Mouse (Mus musculus) retina, embryonic 14.5 days (tissue): ENCODE measurements at regions not wholly inside any gene's neighbourhood (a gene's known extent, or its start where the extent isn't known, plus 50 kb on each side); places are given as distances from the start of the nearest gene placed in this dataset.

Source experiments
- DNase-seq: peaks from one replicate; pipeline ENCODE4 v3.0.0-alpha.2; 2015; ENCODE audit warnings: low spot score

DNA sequence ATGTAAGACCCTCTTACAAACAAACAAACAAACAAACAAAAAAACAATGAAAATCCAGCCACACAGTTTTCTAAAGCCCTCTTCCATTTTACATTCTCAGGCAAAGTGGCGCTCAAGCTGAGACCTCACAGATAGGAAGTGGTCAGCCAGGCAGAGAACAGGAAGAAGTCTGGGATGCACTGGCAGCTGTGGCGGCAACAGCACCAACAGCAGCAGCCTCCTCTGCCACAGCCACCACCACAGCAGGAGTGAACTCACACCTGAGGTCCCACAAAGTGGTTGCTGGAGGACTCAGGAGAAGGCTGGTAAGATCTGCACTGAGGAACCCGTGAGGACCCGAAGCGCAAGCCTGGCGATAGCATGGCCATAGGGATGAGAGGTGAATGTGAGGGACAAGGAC is 156.3 kb downstream of the Grm4 start:
- DNase-seq, result no peak

DNA sequence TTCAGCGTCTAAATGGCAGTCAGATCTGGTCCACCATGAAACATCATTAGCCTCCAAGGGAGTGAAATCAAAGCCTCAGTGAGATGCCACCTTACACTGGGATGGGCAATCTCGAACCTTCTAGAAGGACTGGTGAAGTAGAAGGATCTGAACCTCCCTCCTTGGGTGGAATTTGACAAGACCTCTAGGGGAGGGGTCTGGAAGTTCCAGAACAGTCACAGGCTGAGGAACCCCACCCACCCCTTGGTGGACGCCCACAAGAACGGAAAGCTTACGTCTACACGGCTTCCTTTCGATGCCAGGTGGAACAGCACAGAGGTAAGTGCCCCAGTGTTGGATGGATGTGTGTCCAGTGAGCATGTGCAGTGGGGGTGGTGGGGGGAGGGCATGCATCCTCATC is 156.9 kb downstream of the Grm4 start:
- no peak for DNase-seq

DNA sequence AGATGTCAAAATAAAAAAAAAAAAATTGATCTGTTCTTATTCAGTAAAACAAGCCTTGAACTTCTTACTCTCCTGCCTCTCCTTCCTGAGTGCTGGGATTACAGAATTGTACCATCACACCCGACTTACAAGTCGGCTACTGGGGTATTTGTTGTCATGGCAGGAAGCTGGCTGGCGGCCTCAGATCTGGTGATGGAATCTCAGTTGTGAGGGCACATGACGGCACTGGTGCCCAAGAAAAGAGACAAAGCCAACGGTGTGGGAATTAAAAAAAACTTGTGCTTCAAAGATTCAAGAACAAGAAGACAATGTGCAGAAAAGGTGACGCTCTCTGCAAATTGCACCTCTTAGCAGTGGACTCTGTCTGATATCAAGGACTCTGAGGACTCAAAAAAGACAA is 157.3 kb downstream of the Grm4 start:
- DNase-seq, result no peak

DNA sequence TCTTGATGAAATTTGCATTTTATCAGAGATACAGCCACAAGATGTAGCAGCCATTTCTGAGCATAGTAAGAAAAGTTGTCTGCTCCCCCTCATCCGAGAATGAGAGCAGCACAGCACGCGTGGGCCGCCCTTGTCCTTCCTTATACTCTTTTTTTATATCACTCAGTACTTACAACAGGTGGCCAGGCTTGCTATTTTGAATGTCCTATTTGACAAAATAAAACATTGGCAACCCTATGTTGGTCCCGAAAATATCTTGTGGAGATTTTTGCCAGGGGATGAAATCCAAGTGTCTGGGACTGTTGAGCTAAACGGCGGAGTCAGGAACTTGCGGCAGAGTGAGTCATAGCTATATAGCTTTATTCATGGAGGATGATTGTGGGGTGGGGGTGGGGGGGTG is 158.0 kb upstream of the Lemd2 start:
- DNase-seq, result no peak

DNA sequence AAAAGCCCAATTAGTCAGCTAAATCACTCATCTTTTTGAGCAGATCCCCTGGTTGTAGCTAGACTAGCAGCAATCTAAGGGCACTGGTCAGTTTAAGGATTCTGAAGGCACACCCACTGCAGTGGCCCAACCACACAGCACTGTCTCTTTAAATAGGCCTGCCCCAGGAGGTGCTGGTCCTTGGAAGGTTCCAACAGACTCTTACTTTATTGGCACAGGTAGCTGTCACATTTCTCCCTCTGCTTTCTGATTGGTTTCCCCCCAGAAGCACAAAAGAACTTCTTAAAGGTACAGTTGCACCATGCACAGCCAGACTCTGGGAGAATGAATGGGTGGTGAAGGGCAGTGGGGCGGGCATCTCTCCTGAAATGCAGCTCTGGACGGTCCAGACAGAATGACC is 157.1 kb upstream of the Lemd2 start:
- DNase-seq, result peak; percentile 73

DNA sequence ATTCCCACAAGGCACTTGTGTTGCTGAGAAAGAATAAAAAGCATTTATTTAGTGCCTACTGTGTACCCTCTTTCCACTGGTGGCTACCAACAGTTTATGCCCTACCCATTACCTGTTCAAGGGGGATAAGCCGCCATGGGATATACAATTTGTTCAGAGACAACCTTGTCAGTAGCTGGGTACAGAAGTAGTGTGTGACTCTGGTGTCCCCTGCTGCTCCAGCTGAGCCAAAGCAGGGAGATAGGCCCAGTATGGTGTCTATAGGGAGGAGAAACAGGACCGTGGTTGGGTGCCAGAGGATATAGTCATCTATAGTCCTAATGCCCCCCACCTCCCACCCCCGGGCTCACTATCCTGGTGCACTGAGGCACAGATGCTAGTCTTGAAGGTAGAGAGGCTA is 152.6 kb upstream of the Lemd2 start:
- no peak for DNase-seq

DNA sequence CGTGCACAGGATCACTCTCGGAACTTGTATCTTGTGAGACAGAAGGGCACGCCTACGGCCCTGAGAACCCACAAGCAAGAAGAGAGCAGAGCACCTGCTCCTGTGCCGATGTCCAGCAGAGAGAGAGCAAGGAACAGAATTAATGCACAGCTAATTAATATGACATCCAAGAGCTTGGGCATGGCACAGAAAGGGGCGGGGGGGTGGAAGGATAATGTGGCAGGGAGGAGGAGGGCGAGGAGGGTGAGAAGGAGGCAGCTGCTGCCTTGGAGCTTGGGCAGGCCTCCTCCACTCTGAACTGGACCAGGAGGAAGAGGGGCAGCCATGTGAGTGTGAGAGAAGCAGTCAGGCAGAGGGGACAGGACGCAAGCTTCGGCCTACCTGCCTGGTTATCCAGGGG is 151.4 kb upstream of the Lemd2 start:
- DNase-seq, result no peak

DNA sequence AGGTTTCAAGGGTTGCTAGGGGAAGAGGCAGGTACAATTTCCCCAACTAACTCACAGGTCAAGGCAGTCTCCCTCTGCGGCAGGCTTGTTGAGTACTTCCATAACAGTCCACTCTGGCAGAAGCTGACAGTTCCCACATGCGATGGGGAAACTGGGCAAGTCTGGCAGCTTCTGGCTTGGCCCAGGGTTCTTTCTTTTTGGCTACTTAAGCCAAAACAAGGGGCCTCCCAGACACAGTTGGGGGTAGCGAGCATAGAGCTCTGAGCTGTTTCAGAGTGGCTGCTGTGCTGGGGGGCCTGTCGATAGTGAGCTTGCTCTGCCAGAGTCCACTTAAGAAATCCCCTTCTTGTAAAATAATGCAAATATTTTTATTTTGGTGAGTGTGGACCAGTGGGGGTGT is 150.8 kb upstream of the Lemd2 start:
- DNase-seq, result no peak

DNA sequence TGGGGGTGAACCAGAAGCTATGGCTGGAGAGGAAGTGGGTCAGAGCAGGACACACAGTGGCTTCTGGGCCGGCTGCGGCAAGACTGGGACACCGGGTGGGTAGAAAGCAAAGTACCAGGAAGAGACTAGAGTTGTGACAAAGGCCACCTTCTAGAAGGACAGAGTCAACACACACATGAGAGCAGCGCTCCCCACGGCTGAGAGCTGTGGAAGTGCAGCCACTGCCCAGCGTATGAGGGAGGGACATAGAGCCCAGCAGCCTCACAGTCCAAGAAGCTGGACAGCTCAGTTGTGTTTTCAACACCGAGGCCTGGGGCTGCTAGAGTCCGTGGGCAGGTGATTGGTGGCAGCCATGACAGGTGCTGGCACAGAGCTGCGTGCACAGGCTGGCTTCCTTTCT is 145.6 kb upstream of the Lemd2 start:
- no peak for DNase-seq

DNA sequence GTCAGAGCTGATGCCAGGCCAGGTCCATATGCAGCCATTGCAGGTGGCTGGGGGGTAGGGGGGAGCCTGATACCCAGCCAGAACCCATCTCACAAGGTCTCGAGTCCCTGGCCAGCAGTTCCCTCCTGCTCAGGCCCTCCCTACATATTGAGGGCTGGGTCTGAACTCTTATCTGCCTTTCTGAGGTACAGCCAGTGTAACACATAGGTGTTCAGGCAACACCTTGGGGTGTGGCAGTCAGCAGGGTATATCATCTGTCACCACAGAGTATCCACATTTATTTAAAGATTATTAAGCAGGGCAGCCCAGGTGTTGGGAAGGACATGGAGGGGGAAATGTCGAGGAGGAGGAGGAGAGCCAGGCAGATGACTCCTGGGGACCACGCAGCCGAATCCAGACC is 145.2 kb upstream of the Lemd2 start:
- DNase-seq, result no peak

DNA sequence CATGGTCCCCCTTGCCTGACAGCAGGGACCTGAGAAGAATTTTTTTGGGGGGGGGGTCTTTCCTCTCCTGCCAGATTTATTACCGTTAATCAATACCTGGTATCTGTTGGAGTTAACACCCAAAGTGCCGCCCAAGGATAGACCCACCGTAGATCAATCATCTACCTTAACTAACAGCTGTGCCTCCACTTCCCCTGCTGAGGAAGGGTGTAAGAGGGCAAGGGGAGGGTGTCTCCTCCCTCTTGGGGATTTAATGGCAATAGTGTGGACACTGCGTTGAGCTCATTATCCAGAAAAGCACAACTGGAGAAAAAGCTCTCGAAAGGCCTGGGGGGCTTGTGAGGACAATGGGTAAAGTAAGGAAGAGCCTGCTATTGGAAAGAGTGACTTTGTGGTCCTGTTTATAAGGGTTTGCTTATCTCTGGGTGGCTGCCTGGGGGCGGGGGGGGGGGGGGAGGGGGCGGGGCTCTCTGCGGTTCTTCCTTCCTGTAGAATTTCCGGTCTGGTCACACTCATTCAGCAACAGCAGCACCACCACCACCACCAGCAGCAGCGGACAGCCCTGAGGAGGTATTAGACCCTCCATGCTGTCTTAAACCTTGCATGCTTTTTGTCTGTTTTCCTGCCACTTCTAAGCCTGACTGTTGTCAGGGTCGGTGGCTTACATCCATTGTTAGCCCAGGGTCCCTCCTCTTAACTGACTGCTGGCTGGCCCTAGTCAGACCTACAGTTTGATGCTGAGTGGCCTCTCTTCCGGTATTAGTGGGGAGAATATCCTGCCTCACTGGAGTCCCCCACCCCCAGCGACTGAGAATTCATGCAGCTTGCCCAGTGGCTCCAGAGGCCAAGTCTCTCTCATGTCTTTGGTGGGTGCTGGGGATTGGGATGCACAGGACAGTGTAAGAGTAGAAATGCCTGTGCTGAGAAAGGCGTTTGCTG is 138.0 kb upstream of the Lemd2 start:
- no peak for DNase-seq

DNA sequence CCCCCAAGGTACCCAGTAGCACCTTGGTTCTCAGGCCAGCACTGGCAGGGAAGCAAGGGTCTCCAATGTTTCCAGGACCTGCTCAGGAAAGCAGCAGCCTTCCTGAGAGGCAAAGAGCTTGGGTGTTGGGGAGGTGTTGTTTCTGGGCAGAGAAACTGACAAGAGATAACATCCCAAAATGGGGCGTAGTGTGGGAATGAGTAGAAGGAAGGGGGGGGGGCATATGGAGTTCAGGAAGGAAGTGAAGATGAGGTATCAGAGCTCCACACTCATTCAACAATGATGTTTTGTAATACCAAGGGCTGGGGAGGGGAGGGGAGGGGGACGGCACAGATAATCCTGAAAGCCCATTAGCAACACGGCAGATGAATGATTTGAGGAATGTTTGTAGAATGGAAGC is 135.6 kb upstream of the Lemd2 start:
- no peak for DNase-seq

DNA sequence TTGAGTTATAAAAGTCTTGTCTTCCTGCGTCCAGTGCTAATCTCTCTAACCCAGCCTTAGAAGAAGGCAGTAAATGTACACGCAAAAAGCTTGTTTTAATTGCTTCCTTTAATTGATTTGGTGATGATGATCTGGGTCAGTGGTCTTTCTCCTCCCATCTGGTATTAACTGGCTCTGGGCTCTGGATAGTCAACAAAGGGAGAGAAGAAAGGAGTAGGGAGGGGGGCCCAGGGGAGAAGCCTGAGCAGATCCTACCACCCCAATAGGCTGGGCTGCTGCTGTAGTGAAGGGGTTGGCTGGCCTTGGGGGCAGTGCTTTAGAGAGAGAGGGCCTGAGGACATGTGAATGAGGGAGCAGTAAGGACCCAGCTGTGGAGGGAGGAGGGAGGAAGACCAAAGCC is 135.0 kb upstream of the Lemd2 start:
- DNase-seq, result peak; percentile 71

DNA sequence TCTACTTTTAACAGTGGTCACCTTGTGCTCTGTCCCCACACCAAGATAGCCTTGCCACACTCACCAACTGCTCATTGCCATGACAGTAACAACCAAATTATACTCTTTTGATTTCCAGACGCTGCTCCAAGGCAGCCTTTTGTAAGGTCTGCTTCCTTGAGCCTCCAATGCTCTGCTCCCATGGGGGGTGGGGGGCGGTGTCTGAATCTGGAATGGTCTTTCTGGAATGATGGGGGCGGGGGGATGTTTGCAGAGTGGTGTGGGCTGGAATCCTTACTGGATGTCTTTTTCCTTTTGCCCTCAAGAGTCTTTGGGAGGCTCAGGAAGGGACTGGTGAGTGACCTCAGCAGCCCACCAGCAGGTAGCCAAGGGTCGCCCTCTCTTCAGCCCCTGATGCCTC is 131.4 kb upstream of the Lemd2 start:
- DNase-seq, result no peak

DNA sequence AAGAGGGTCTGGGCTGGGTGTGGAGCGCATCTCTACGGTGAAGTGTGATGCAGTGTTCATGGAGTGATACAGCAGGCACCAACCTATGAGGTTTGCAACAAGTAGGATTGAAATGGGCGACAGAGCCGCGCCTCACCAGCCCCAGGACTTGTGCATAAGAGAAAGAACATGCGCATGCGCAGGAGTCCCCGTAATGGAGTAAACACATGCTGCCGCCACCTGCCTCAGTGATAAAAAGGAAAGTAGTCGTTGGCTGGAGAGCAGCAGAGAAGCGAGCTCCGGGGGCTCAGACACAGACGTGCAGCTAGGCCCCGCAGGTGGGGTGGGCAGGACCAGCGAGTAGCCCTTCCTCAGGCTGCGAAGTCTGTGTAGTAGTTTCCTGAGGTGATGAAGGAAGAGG is 129.3 kb upstream of the Lemd2 start:
- no peak for DNase-seq

DNA sequence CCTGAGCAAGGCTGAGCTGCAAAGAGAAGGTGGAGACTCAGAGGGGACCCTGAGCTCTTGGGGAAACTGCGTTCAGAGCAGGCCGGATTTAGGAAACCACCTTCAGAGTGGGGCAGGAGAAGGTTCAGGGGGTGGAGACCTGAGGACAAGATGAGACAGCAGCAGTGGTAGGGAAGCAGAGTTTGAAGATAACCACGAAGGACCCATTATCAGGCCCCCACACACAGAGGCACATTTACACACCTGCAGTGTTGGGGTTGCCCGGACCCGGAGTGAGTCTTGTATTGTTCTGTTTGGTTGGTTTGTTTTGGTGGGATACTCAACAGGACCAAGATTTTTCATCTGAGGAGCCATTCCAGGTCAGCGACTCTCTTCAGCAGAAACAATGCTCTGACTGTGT is 128.9 kb upstream of the Lemd2 start:
- DNase-seq, result no peak

DNA sequence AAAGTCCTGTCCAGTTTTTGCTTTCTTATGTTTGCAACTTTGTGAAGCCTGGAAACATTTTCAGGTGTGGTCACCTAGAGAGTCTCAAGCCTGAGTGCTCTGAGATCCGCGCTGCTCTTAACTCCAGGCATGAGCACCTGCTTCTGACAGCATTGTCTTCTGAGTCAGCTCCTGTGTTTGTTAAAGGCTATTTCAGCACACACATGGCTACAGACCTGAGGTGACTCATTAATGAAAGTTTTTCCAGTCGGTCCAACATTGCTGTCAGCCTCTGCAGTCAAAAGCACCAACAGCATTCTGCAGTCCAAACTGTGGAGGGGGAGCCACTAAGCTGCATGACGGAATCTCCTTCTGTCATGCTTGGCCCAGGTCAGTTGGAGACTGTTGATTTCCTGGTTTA is 127.8 kb upstream of the Lemd2 start:
- DNase-seq, result no peak

DNA sequence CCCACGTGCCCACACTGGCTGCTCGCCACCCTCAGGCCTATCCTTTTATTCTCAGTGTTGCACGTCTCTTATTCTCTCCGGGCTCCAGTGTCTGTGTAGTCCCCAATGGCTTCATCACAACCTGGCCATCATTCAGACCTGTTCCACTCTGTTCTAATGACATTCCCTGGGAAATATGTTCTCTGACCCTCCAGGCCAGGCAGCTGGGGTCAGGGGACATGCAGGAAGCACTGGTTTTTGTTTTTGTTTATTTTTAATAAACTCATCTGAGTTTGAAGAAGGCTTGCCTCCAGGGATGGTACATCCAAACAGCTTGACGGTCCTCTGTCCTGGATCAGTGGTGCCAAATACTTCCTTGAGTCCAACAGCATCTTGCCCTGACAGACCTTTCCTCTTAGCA is 127.4 kb upstream of the Lemd2 start:
- DNase-seq, result no peak

DNA sequence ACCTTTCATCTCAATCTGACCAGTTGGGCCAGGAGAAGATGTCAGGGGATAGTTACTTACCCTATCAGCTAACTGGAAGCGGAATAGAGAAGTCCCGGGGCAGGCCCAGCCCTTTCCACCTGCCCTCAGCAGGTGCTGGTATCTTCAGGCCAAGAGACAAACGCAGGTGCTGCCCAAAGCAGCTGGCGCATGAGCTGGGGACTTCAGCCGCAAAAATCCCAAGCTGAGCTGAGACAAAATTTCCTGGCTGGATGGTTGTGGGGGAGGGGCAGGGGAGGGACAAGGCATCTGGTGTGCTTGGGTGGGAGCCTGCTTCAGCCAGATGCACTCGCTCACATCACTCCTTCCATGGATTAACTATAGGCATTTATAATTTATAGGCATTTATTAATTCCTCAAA is 125.5 kb upstream of the Lemd2 start:
- peak; percentile 57 for DNase-seq

DNA sequence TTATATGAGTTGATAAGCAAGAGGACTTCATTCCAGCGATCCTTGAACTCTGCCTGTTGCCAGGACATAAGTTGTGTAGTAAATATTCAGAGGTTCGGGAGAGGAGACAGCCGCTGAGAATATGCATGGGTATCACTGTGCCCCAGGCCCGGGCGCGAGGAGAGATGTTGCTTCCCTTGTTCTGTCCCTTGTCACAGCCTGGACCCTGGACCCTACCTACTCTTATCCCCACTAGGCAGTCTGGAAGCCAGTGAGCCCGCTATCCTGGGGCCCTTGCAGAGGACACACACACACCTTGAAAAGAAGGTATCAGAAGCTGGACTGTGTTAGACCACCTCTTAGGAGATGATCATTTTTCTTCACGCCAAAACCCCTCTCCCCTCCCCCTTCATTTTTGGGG is 124.9 kb upstream of the Lemd2 start:
- DNase-seq, result no peak

DNA sequence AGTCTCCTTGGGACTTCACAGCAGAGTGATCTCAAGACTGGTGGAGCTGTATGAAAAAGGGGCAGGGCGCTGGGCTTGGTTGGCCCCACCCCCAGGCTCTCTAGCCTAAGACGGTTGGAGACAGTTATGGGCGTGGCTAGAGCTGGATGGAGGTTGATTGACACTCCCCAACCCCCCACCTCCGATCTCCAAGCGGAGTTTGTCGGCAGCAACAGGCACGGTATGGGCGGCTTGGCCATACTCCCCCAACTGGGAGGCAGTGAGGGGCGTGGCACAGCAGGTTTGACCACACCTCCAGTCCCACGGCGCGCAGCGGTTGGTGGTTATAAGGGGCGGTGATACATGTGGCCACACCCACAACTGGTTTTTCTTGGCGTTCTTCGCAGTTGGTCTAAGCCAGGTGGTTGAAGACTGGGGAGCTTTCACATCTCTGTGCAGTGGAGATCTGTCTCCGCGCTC is 120.8 kb upstream of the Lemd2 start:
- DNase-seq, result peak; percentile 91

DNA sequence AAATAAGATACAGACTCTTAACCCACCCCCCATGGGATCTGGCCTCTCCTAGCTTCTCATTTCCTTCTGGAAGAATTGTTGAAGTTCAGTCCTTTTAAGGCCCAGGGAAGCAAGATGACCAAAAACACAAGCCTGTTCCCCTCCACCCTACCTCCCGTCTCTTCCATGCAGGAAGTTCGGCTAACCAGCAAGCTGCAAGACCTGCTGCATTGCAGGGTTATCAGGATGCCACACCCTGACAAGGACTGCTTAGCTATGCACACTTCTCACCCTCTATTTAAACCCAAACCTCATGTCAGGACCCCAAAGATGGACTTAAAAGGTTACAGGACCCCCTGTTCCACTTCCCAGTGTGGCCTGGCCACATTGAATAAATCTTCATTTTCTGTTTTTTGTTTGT is 119.2 kb upstream of the Lemd2 start:
- DNase-seq, result no peak

DNA sequence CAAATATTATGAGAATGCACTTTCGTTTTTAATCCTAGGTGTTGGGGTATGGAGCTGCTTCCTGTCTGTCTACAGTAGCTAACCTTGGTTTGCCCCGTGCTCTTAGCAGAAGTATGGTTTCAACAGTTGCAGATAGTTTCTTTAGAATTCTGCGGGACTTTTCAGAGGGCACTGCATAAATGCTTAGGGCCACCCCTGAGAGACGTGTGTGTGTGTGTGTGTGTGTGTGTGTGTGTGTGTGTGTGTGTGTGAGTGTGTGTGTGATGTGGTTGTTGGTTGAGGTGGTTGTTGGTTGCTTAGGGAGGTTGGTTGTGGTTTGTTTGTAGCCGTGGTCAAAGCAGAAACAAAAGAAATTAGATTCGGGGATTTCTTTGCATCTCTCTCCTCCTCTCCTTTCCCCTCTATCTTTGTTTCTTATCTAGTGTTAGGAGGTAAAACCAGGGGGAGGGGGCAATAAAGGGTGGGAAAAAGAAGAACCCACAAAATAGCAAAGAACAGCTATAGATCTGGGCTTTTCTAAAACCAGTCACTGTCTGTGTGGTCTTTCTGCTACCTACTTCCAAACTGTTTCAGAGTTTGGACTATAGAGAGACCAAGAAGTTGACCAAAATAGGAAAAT is 118.7 kb upstream of the Lemd2 start:
- DNase-seq, result no peak
